Mouse (Mus musculus): Measurements from ENCODE around the gene Ncoa7.
"Not testable (repeated sequence)": the region's sequence is repeated elsewhere in the genome, so short reads cannot be mapped to it uniquely, and the experiment has no call there.

The Ncoa7 gene

GRCm38 (mm10) chr10:30787684-30788339 is 15.3 kb downstream of the Ncoa7 start:
- DNase-seq (ENCODE audit: low spot score): no peak

GRCm38 (mm10) chr10:30786103-30786754 is 16.9 kb downstream of the Ncoa7 start:
- DNase-seq (ENCODE audit: low spot score): no peak

- DNase-seq (ENCODE audit: low spot score): not testable (repeated sequence)
These were observed 22.2 kb downstream of the Ncoa7 start for GRCm38 (mm10) chr10:30780921-30781320.

- DNase-seq (ENCODE audit: low spot score): no peak
These were observed 24.9 kb downstream of the Ncoa7 start for GRCm38 (mm10) chr10:30778240-30778639.

- no peak for DNase-seq (ENCODE audit: low spot score)
These were observed 27.1 kb downstream of the Ncoa7 start for GRCm38 (mm10) chr10:30775987-30776386.

GRCm38 (mm10) chr10:30775568-30775967 is 27.6 kb downstream of the Ncoa7 start:
- DNase-seq (ENCODE audit: low spot score): no peak

GRCm38 (mm10) chr10:30774396-30774795 is 28.7 kb downstream of the Ncoa7 start:
- DNase-seq (ENCODE audit: low spot score): no peak

GRCm38 (mm10) chr10:30773181-30773580 is 29.9 kb downstream of the Ncoa7 start:
- DNase-seq (ENCODE audit: low spot score): no peak

- no peak for DNase-seq (ENCODE audit: low spot score)
These were observed 31.5 kb downstream of the Ncoa7 start for GRCm38 (mm10) chr10:30771417-30772158.

GRCm38 (mm10) chr10:30768820-30769219 is 34.3 kb downstream of the Ncoa7 start:
- DNase-seq (ENCODE audit: low spot score): no peak

GRCm38 (mm10) chr10:30768250-30768649 is 34.9 kb downstream of the Ncoa7 start:
- DNase-seq (ENCODE audit: low spot score): no peak

- no peak for DNase-seq (ENCODE audit: low spot score)
These were observed 39.9 kb downstream of the Ncoa7 start for GRCm38 (mm10) chr10:30763179-30763770.

GRCm38 (mm10) chr10:30762284-30762964 is 40.7 kb downstream of the Ncoa7 start:
- DNase-seq (ENCODE audit: low spot score): no peak

- DNase-seq (ENCODE audit: low spot score): no peak
These were observed 43.6 kb downstream of the Ncoa7 start for GRCm38 (mm10) chr10:30759360-30760147.

- no peak for DNase-seq (ENCODE audit: low spot score)
These were observed 47.1 kb downstream of the Ncoa7 start for GRCm38 (mm10) chr10:30756064-30756463.

GRCm38 (mm10) chr10:30754825-30755457 is 48.2 kb downstream of the Ncoa7 start:
- no peak for DNase-seq (ENCODE audit: low spot score)

- DNase-seq (ENCODE audit: low spot score): no peak
These were observed 49.0 kb downstream of the Ncoa7 start for GRCm38 (mm10) chr10:30754082-30754481.

- DNase-seq (ENCODE audit: low spot score): no peak
These were observed 50.6 kb downstream of the Ncoa7 start for GRCm38 (mm10) chr10:30752485-30752884.

GRCm38 (mm10) chr10:30751586-30751985 is 51.5 kb downstream of the Ncoa7 start:
- no peak for DNase-seq (ENCODE audit: low spot score)

- no peak for DNase-seq (ENCODE audit: low spot score)
These were observed 53.3 kb downstream of the Ncoa7 start for GRCm38 (mm10) chr10:30749807-30750206.

Measured in embryo, embryonic 10.5 days (tissue).